Comparison of ENCODE assay signal across 8 mouse cellular contexts in genomic region chr3:109341071-109341480, GRCm38 (mm10). TPM values are rescaled to one million over a fixed set of nuclear protein-coding genes. Genes with fewer than 3 reads are reported as not detected.
DNase-seq lines count a peak whose midpoint lies in the region; ATAC-seq lines count a peak whose summit lies in the region.

No protein-coding gene starts in this region.

- peak overlapping the region; percentile 80; the same call in 1 of the 2 replicates for H3K27ac ChIP-seq in kidney, embryonic 16.5 days (ENCODE audit: low read length)
- H3K27ac ChIP-seq in midbrain, embryonic 15.5 days: peak overlapping the region; percentile 92

- peak overlapping the region; percentile 90 for H3K4me2 ChIP-seq in kidney, embryonic 16.5 days (replicated peaks; ENCODE audit: low read depth, low read length)
- H3K4me2 ChIP-seq in midbrain, embryonic 15.5 days: peak overlapping the region; percentile 70

- peaks cover 13% of the 10 kb centered on the region; the same call in 1 of the 2 replicates for H3K4me1 ChIP-seq in kidney, embryonic 16.5 days (ENCODE audit: insufficient read depth, low read length)
- H3K4me1 ChIP-seq in midbrain, embryonic 15.5 days: peaks cover 30% of the 10 kb centered on the region

- peak overlapping the region; percentile 75 for H3K9ac ChIP-seq in kidney, embryonic 16.5 days (replicated peaks; ENCODE audit: low read length)
- H3K9ac ChIP-seq in midbrain, embryonic 15.5 days: peak overlapping the region; percentile 89

- no peak for ATAC-seq in kidney, embryonic 16.5 days (ENCODE audit: low FRiP score, low TSS enrichment)
- ATAC-seq in midbrain, embryonic 15.5 days (replicated peaks): no peak; the same call in 1 of the 2 replicates

- 0% methylated on average over 18 of the region's 18 CpGs for WGBS in kidney, embryonic 16.5 days
- WGBS in midbrain, embryonic 15.5 days: under 1% methylated on average over 18 of the region's 18 CpGs

- H3K9me3 ChIP-seq in kidney, embryonic 16.5 days (ENCODE audit: low read length): no peaks in the 10 kb centered on the region
- H3K9me3 ChIP-seq in midbrain, embryonic 15.5 days: no peaks in the 10 kb centered on the region

- DNase-seq in kidney, adult 18-20 months: no peak
- peak; percentile 20 for DNase-seq in embryo, embryonic 11.5 days (ENCODE audit: low read depth, low spot score)
- peak; percentile 51 for DNase-seq in induced T-regulatory cell, adult 2 months (ENCODE audit: low read depth)
- DNase-seq in left cerebral cortex, adult 9 months (ENCODE audit: low spot score in 2 of 2): no peak
- no peak for DNase-seq in gastrocnemius, postnatal 10 days
- DNase-seq in kidney, postnatal 4 days: no peak

- peak overlapping the region; percentile 67 for H3K4me3 ChIP-seq in kidney, embryonic 16.5 days (ENCODE audit: low read length)
- H3K4me3 ChIP-seq in midbrain, embryonic 15.5 days: peak overlapping the region; percentile 91

- no peaks in the 10 kb centered on the region for H3K36me3 ChIP-seq in kidney, embryonic 16.5 days (ENCODE audit: insufficient read depth, low read length)
- no peaks in the 10 kb centered on the region for H3K36me3 ChIP-seq in midbrain, embryonic 15.5 days (replicated peaks)

- H3K27me3 ChIP-seq in kidney, embryonic 16.5 days (ENCODE audit: insufficient read depth, low read length): peaks cover 5% of the 10 kb centered on the region; the same call in 1 of the 2 replicates
- H3K27me3 ChIP-seq in midbrain, embryonic 15.5 days (replicated peaks): no peaks in the 10 kb centered on the region

RNA-seq across cellular contexts. Expression of gene Vav3, which starts 0.6 kb away (rescaled TPM):
- 23.7 and 27.7 TPM in 2 replicates for polyA plus RNA-seq in kidney, embryonic 16.5 days (2015; fragmentation: Nextera tagmentation; extraction: Ambion mirVana)
- 24.3 and 25.4 TPM in 2 replicates for polyA plus RNA-seq in midbrain, embryonic 15.5 days (2015; fragmentation: Nextera tagmentation; extraction: Ambion mirVana)
- 1 to 10 TPM; 6.0 to 7.3 TPM for total RNA-seq in gastrocnemius, postnatal 10 days (2021)

Comparison
In these comparisons a context has a peak if more than half of its experiments do, and no peak if none do; other contexts are left out.
1. DNase-seq: peak in embryo, embryonic 11.5 days (single experiment) and induced T-regulatory cell, adult 2 months (single experiment); none in kidney, adult 18-20 months (single experiment), left cerebral cortex, adult 9 months (0 of 2), gastrocnemius, postnatal 10 days (single experiment) and kidney, postnatal 4 days (0 of 2).